8 mouse cellular contexts compared by ENCODE assay signal in the genomic region with DNA sequence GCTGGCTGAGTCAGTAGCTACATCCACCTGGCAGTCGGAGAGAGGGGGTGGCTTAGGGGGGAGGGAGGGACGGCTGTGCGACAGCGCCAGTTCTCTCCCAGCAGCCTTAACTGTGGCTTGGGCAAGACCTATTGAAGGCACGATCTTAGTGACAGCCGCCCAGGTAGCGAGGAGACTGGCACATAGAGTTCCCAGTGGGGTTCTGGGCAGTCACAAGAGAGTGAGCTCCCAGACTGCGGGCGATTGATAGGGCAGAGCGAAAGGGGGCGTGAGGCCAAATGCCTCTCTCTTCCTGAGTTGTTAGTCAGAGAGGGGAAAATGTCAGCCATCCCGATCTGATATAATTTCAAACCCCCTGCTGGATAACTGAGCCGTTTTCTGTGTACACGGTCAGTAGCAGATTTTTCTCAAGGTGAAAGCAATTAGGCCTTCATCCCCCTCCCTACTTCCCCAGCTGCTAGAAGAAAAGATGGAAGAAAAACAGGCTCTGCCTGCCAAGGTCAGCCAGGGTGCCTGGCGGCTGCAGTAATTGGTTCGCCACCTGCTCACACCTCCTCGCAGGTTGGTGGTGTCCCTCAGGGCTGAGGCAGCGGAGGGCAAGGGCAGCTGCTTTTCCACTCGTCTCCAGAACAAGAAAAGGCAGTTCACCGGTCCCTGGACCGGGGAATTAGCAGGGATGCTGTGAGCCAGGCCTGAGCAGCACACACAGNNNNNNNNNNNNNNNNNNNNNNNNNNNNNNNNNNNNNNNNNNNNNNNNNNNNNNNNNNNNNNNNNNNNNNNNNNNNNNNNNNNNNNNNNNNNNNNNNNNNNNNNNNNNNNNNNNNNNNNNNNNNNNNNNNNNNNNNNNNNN. TPM values are rescaled to one million over a fixed set of nuclear protein-coding genes. Genes with fewer than 3 reads are reported as not detected.
A peak's percentile ranks its signal among the peaks of the same experiment; 100 is the strongest.
DNase-seq lines count a peak whose midpoint lies in the region; ATAC-seq and TF ChIP-seq lines count a peak whose summit lies in the region.

No protein-coding gene starts in this region.

- no peaks in the 10 kb centered on the region for H3K9me3 ChIP-seq in heart, embryonic 16.5 days (replicated peaks; ENCODE audit: control insufficient read depth, low read length)
- no peaks in the 10 kb centered on the region for H3K9me3 ChIP-seq in midbrain, postnatal 0 days (ENCODE audit: low read length)

- no peaks in the 10 kb centered on the region for H3K27me3 ChIP-seq in heart, embryonic 16.5 days (ENCODE audit: control insufficient read depth, insufficient read depth, low read length)
- H3K27me3 ChIP-seq in midbrain, postnatal 0 days (ENCODE audit: insufficient read depth, low read length), result no peaks in the 10 kb centered on the region

- H3K9ac ChIP-seq in heart, embryonic 16.5 days (ENCODE audit: low read length), result peak overlapping the region; percentile 35
- no peak overlapping the region for H3K9ac ChIP-seq in midbrain, postnatal 0 days (replicated peaks; ENCODE audit: low read length, poor library complexity, severe bottlenecking)

- TF ChIP-seq CTCF in midbrain, postnatal 0 days (IDR thresholded peaks at IDR 0.05), result no peak

- no peaks in the 10 kb centered on the region for H3K36me3 ChIP-seq in heart, embryonic 16.5 days (ENCODE audit: control insufficient read depth, insufficient read depth)
- H3K36me3 ChIP-seq in midbrain, postnatal 0 days (ENCODE audit: insufficient read depth, low read length), result no peaks in the 10 kb centered on the region

- ATAC-seq in heart, embryonic 16.5 days (replicated peaks; ENCODE audit: extremely low read depth, insufficient read depth, low FRiP score), result peak; percentile 73
- ATAC-seq in midbrain, postnatal 0 days (ENCODE audit: low FRiP score), result no peak
- ATAC-seq in monocyte, adult 5-6 weeks (replicated peaks; ENCODE audit: insufficient number of reproducible peaks, low FRiP score, low TSS enrichment, poor library complexity, severe bottlenecking), result no peak; the same call in 1 of the 2 replicates

- peak; percentile 22 to 37 for DNase-seq in left cerebral cortex, adult 18-20 months (ENCODE audit: low spot score in 2 of 2)
- DNase-seq in left cerebral cortex, adult 8-10 months (ENCODE audit: low spot score in 2 of 2), result no peak
- peak; percentile 25 to 31 for DNase-seq in cerebellum, postnatal 36 days
- peak; percentile 41 for DNase-seq in kidney, postnatal 14 days
- DNase-seq in midbrain, postnatal 0 days (ENCODE audit: low spot score), result peak; percentile 52
- no peak for DNase-seq in frontal cortex, postnatal 14 days (ENCODE audit: low spot score in 2 of 2)

- H3K27ac ChIP-seq in heart, embryonic 16.5 days (ENCODE audit: low read length), result peak overlapping the region; percentile 52
- H3K27ac ChIP-seq in midbrain, postnatal 0 days (ENCODE audit: low read depth, low read length), result peak overlapping the region; percentile 55; the same call in 1 of the 2 replicates

- peak overlapping the region; percentile 50 for H3K4me2 ChIP-seq in heart, embryonic 16.5 days (ENCODE audit: low read depth, low read length)
- peak overlapping the region; percentile 12; the same call in 1 of the 2 replicates for H3K4me2 ChIP-seq in midbrain, postnatal 0 days (ENCODE audit: low read depth, low read length, poor library complexity, severe bottlenecking)

- peak overlapping the region; percentile 18 for H3K4me3 ChIP-seq in heart, embryonic 16.5 days (ENCODE audit: low read length)
- no peak overlapping the region for H3K4me3 ChIP-seq in midbrain, postnatal 0 days (ENCODE audit: low read depth, low read length)

- peaks cover 13% of the 10 kb centered on the region for H3K4me1 ChIP-seq in heart, embryonic 16.5 days (ENCODE audit: control insufficient read depth, insufficient read depth, low read length)
- no peaks in the 10 kb centered on the region; the same call in 1 of the 2 replicates for H3K4me1 ChIP-seq in midbrain, postnatal 0 days (ENCODE audit: insufficient read depth, low read length)

- 8% methylated on average over 21 of the region's 21 CpGs for WGBS in heart, embryonic 16.5 days
- WGBS in midbrain, postnatal 0 days, result 8% methylated on average over 21 of the region's 21 CpGs

RNA-seq across cellular contexts. Expression of gene Khdrbs1, which starts 29.8 kb away (rescaled TPM):
- 10 to 100 TPM; 92.3 to 98.4 TPM for total RNA-seq in left cerebral cortex, adult 18-20 months (2021)
- 10 to 100 TPM; 89.9 to 93.5 (median 91.2) TPM for total RNA-seq in left cerebral cortex, adult 8-10 months (2022)
- 63.4 and 65.8 TPM in 2 replicates for polyA plus RNA-seq in heart, embryonic 16.5 days (2015; fragmentation: Nextera tagmentation; extraction: Ambion mirVana)
- 80.8 and 101 TPM in 2 replicates for total RNA-seq in midbrain, postnatal 0 days (2014; rRNA removed)
- polyA plus RNA-seq in midbrain, postnatal 0 days (2015; fragmentation: Nextera tagmentation; extraction: Ambion mirVana), result 78.0 and 87.2 TPM in 2 replicates
- total RNA-seq in monocyte, adult 5-6 weeks (2017), result 89.2 to 110 TPM (median 89.5 TPM) in 3 replicates

RNA-seq across cellular contexts. Expression of gene Ptp4a2, which starts 39.1 kb away (rescaled TPM):
- total RNA-seq in left cerebral cortex, adult 18-20 months (2021), result 100 to 1,000 TPM; 137 to 141 TPM
- 100 to 1,000 TPM; 128 to 154 (median 142) TPM for total RNA-seq in left cerebral cortex, adult 8-10 months (2022)
- 352 and 364 TPM in 2 replicates for polyA plus RNA-seq in heart, embryonic 16.5 days (2015; fragmentation: Nextera tagmentation; extraction: Ambion mirVana)
- 94.0 and 117 TPM in 2 replicates for total RNA-seq in midbrain, postnatal 0 days (2014; rRNA removed)
- polyA plus RNA-seq in midbrain, postnatal 0 days (2015; fragmentation: Nextera tagmentation; extraction: Ambion mirVana), result 202 and 245 TPM in 2 replicates
- 478 to 539 TPM (median 505 TPM) in 3 replicates for total RNA-seq in monocyte, adult 5-6 weeks (2017)

Comparison
In these comparisons a context has a peak if more than half of its experiments do, and no peak if none do; other contexts are left out.
1. DNase-seq: peak in left cerebral cortex, adult 18-20 months (2 of 2), cerebellum, postnatal 36 days (2 of 2), kidney, postnatal 14 days (single experiment) and midbrain, postnatal 0 days (single experiment); none in left cerebral cortex, adult 8-10 months (0 of 2) and frontal cortex, postnatal 14 days (0 of 2).